11 mouse cellular contexts compared by ENCODE assay signal in genomic region chr8:122905346-122905745, GRCm38 (mm10). TPM values are rescaled to one million over a fixed set of nuclear protein-coding genes. Genes with fewer than 3 reads are reported as not detected.
DNase-seq lines count a peak whose midpoint lies in the region; ATAC-seq and TF ChIP-seq lines count a peak whose summit lies in the region.
"Had no signal": no experiment of that assay in that cellular context is flagged by ENCODE, and none has a peak within 500 bp of the region (broad histone marks: within the 10 kb centered on the region; RNA-seq: fewer than 3 reads in every experiment).

No protein-coding gene starts in this region.

- WGBS in stomach, postnatal 0 days: 71% methylated on average over 4 of the region's 4 CpGs

- no peak for TF ChIP-seq CTCF in stomach, postnatal 0 days (IDR thresholded peaks at IDR 0.05; ENCODE audit: low read depth)

- H3K27ac ChIP-seq in stomach, postnatal 0 days (replicated peaks): peak overlapping the region; percentile 53; the same call in 1 of the 2 replicates
- H3K27ac ChIP-seq: forebrain, embryonic 15.5 days; hindbrain, embryonic 12.5 days had no signal

- intact Hi-C loops in heart, postnatal 36 days (cut with DNase I): loop anchor here (10.0 kb wide), 1 partner anchor 299 kb away; no protein-coding TSS in a partner anchor

- peak; percentile 41 to 47 for DNase-seq in heart, adult 9 months (ENCODE audit: low spot score in 2 of 2)
- no peak for DNase-seq in heart, postnatal 36 days
- peak; percentile 32 to 71 for DNase-seq in urinary bladder, postnatal 36 days (ENCODE audit: low spot score in 2 of 2)
- no peak for DNase-seq in urinary bladder, postnatal 4 days (ENCODE audit: low spot score in 2 of 2)
- peak; percentile 58 for DNase-seq in stomach, postnatal 0 days (ENCODE audit: low spot score)
- no peak for DNase-seq in testis, postnatal 10 days (ENCODE audit: low spot score)
- DNase-seq in thymus, adult 18-20 months: no peak

- TF ChIP-seq EP300 in stomach, postnatal 0 days (optimal IDR thresholded peaks at IDR 0.05): no peak

- no peak overlapping the region for H3K9ac ChIP-seq in stomach, postnatal 0 days (ENCODE audit: low read length)
- H3K9ac ChIP-seq: forebrain, embryonic 15.5 days; hindbrain, embryonic 12.5 days had no signal

- H3K9me3 ChIP-seq in stomach, postnatal 0 days (ENCODE audit: control insufficient read depth, low read length): no peaks in the 10 kb centered on the region
- H3K9me3 ChIP-seq: forebrain, embryonic 15.5 days; G1E; hindbrain, embryonic 12.5 days had no signal

- H3K4me1 ChIP-seq in stomach, postnatal 0 days (replicated peaks; ENCODE audit: control insufficient read depth, insufficient read depth): no peaks in the 10 kb centered on the region

- H3K27me3 ChIP-seq in stomach, postnatal 0 days (ENCODE audit: control insufficient read depth, insufficient read depth, low read length): no peaks in the 10 kb centered on the region
- H3K27me3 ChIP-seq: forebrain, embryonic 15.5 days; hindbrain, embryonic 12.5 days had no signal

- peaks cover 7% of the 10 kb centered on the region for H3K36me3 ChIP-seq in stomach, postnatal 0 days (ENCODE audit: control insufficient read depth, insufficient read depth, low read length)

- no peak overlapping the region for H3K4me3 ChIP-seq in stomach, postnatal 0 days (ENCODE audit: low read depth, low read length)
- H3K4me3 ChIP-seq: forebrain, embryonic 15.5 days; hindbrain, embryonic 12.5 days had no signal

- peak; percentile 73 for ATAC-seq in erythroblast, adult 5-6 weeks (replicated peaks; ENCODE audit: low FRiP score, poor library complexity, severe bottlenecking)
- ATAC-seq in stomach, postnatal 0 days (ENCODE audit: low FRiP score, low TSS enrichment): peak; percentile 53; the same call in 1 of the 2 replicates

- H3K4me2 ChIP-seq in stomach, postnatal 0 days (replicated peaks; ENCODE audit: low read depth): no peak overlapping the region
- H3K4me2 ChIP-seq: forebrain, embryonic 15.5 days; hindbrain, embryonic 12.5 days had no signal

RNA-seq across cellular contexts. Expression of gene Cdh15, which starts 57.6 kb away (rescaled TPM):
- not detected for total RNA-seq in heart, postnatal 36 days (2021)
- total RNA-seq in erythroblast, adult 5-6 weeks (2015; ENCODE audit: low replicate concordance): not detected in 2 replicates
- not detected in 2 replicates for total RNA-seq in erythroblast, adult 5-6 weeks (2017; ENCODE audit: low replicate concordance)
- polyA plus RNA-seq in stomach, postnatal 0 days (2015; fragmentation: Nextera tagmentation; extraction: Ambion mirVana): 0.23 TPM in 2 replicates
- total RNA-seq: G1E had no signal
- polyA plus RNA-seq: G1E had no signal

Comparison
In these comparisons a context has a peak if more than half of its experiments do, and no peak if none do; other contexts are left out.
1. DNase-seq: peak in heart, adult 9 months (2 of 2), urinary bladder, postnatal 36 days (2 of 2) and stomach, postnatal 0 days (single experiment); none in heart, postnatal 36 days (0 of 2), urinary bladder, postnatal 4 days (0 of 2), testis, postnatal 10 days (single experiment) and thymus, adult 18-20 months (0 of 2).